ENCODE assay signal across 32 mouse cellular contexts in genomic region chr3:42906246-42906645, GRCm38 (mm10).
"Had no signal": no experiment of that assay in that cellular context is flagged by ENCODE, and none has a peak within 500 bp of the region (broad histone marks: within the 10 kb centered on the region; RNA-seq: fewer than 3 reads in every experiment).

No protein-coding gene starts in this region.

- H3K36me3 ChIP-seq: limb, embryonic 10.5 days; limb, embryonic 12.5 days; limb, embryonic 13.5 days; limb, embryonic 15.5 days; liver, embryonic 12.5 days; liver, embryonic 13.5 days; liver, embryonic 15.5 days; lung, embryonic 15.5 days; midbrain, embryonic 10.5 days; midbrain, embryonic 12.5 days; midbrain, embryonic 13.5 days; midbrain, embryonic 15.5 days; neural tube, embryonic 12.5 days had no signal

- H3K4me3 ChIP-seq: limb, embryonic 10.5 days; limb, embryonic 12.5 days; limb, embryonic 13.5 days; limb, embryonic 15.5 days; liver, embryonic 12.5 days; liver, embryonic 13.5 days; liver, embryonic 15.5 days; lung, embryonic 15.5 days; megakaryocyte, embryonic 14.5 days; midbrain, embryonic 10.5 days; midbrain, embryonic 12.5 days; midbrain, embryonic 13.5 days; midbrain, embryonic 15.5 days; myocyte; neural tube, embryonic 12.5 days had no signal

- DNase-seq: left cerebral cortex, postnatal 4 days; liver; liver, embryonic 13.5 days; liver, postnatal 0 days; lung, adult 18-20 months; lung, adult 2 months; lung, postnatal 10 days; lung, postnatal 14 days; lung, postnatal 36 days; lung, postnatal 4 days; midbrain, embryonic 14.5 days had no signal

- H3K9me3 ChIP-seq: limb, embryonic 10.5 days; limb, embryonic 12.5 days; limb, embryonic 13.5 days; limb, embryonic 15.5 days; liver, embryonic 12.5 days; liver, embryonic 13.5 days; liver, embryonic 15.5 days; lung, embryonic 15.5 days; megakaryocyte, embryonic 14.5 days; midbrain, embryonic 10.5 days; midbrain, embryonic 12.5 days; midbrain, embryonic 13.5 days; midbrain, embryonic 15.5 days; neural tube, embryonic 12.5 days had no signal

- H3K27me3 ChIP-seq: limb, embryonic 12.5 days; limb, embryonic 13.5 days; limb, embryonic 15.5 days; liver, embryonic 12.5 days; liver, embryonic 13.5 days; liver, embryonic 15.5 days; lung, embryonic 15.5 days; megakaryocyte, embryonic 14.5 days; midbrain, embryonic 15.5 days; neural tube, embryonic 12.5 days had no signal

- H3K4me2 ChIP-seq: limb, embryonic 12.5 days; limb, embryonic 13.5 days; limb, embryonic 15.5 days; liver, embryonic 11.5 days; liver, embryonic 12.5 days; liver, embryonic 13.5 days; liver, embryonic 15.5 days; lung, embryonic 14.5 days; lung, embryonic 15.5 days; midbrain, embryonic 11.5 days; midbrain, embryonic 12.5 days; midbrain, embryonic 13.5 days; midbrain, embryonic 15.5 days; neural tube, embryonic 12.5 days had no signal

- H3K9ac ChIP-seq: limb, embryonic 12.5 days; limb, embryonic 13.5 days; limb, embryonic 15.5 days; liver, embryonic 12.5 days; liver, embryonic 13.5 days; liver, embryonic 14.5 days; liver, embryonic 15.5 days; liver, postnatal 0 days; lung, embryonic 14.5 days; lung, embryonic 15.5 days; midbrain, embryonic 12.5 days; midbrain, embryonic 13.5 days; midbrain, embryonic 15.5 days; neural tube, embryonic 12.5 days had no signal

- H3K4me1 ChIP-seq: limb, embryonic 10.5 days; limb, embryonic 12.5 days; limb, embryonic 13.5 days; limb, embryonic 15.5 days; liver, embryonic 12.5 days; liver, embryonic 13.5 days; liver, embryonic 15.5 days; lung, embryonic 15.5 days; megakaryocyte, embryonic 14.5 days; neural tube, embryonic 12.5 days had no signal

- H3K27ac ChIP-seq: limb, embryonic 10.5 days; limb, embryonic 12.5 days; limb, embryonic 13.5 days; limb, embryonic 15.5 days; liver, embryonic 12.5 days; liver, embryonic 13.5 days; liver, embryonic 14.5 days; liver, embryonic 15.5 days; lung, embryonic 15.5 days; macrophage; midbrain, embryonic 10.5 days; midbrain, embryonic 12.5 days; midbrain, embryonic 13.5 days; midbrain, embryonic 15.5 days; neural tube, embryonic 12.5 days had no signal

- ATAC-seq: liver, embryonic 12.5 days; liver, postnatal 0 days; lung, postnatal 0 days; midbrain, embryonic 13.5 days; midbrain, embryonic 15.5 days; midbrain, embryonic 16.5 days had no signal
